Mouse (Mus musculus) layer of hippocampus, postnatal 14 days (tissue): ENCODE results near the gene Gpatch2. TPM values are rescaled to one million over a fixed set of nuclear protein-coding genes. Genes with fewer than 3 reads are reported as not detected.

Experiments used
- DNase-seq, 2 experiments: peaks; one replicate each; pipeline ENCODE4 v3.0.0; 2021 to 2022; ENCODE audit warnings: low spot score in 2 of 2, mixed read lengths in 1 of 2
- total RNA-seq, 2 experiments: library from RNA; stranded (reverse); gene quantifications; 2 replicates each; pipeline ENCODE4 v1.2.3; 2021

Gene Gpatch2
- total RNA-seq, 2 experiments from 2014 or later, result 21.1 to 23.1 TPM

- DNase-seq, result peak; percentile 29 to 48
These were observed 85.3 kb downstream of the Gpatch2 start for GRCm38 (mm10) chr1:187300626-187301025.

- DNase-seq, result no peak
These were observed 87.9 kb downstream of the Gpatch2 start for GRCm38 (mm10) chr1:187303221-187303620.

- DNase-seq, result no peak
These were observed 92.0 kb downstream of the Gpatch2 start for GRCm38 (mm10) chr1:187307335-187307734.

- DNase-seq, result no peak
These were observed 93.2 kb downstream of the Gpatch2 start for GRCm38 (mm10) chr1:187308523-187308922.

GRCm38 (mm10) chr1:187311122-187311521 is 95.8 kb downstream of the Gpatch2 start:
- no peak for DNase-seq

- no peak for DNase-seq
These were observed 98.0 kb downstream of the Gpatch2 start for GRCm38 (mm10) chr1:187313323-187313722.

GRCm38 (mm10) chr1:187313763-187314162 is 98.5 kb downstream of the Gpatch2 start:
- no peak for DNase-seq

- DNase-seq, result no peak
These were observed 99.2 kb downstream of the Gpatch2 start for GRCm38 (mm10) chr1:187314516-187314915.

- no peak for DNase-seq
These were observed 100.5 kb downstream of the Gpatch2 start for GRCm38 (mm10) chr1:187315821-187316220.

GRCm38 (mm10) chr1:187316555-187316954 is 101.2 kb downstream of the Gpatch2 start:
- no peak for DNase-seq

- no peak for DNase-seq
These were observed 106.5 kb downstream of the Gpatch2 start for GRCm38 (mm10) chr1:187321814-187322213.

- no peak for DNase-seq
These were observed 107.3 kb downstream of the Gpatch2 start for GRCm38 (mm10) chr1:187322505-187323208.

GRCm38 (mm10) chr1:187323209-187323589 is 107.9 kb downstream of the Gpatch2 start:
- no peak for DNase-seq

GRCm38 (mm10) chr1:187342551-187342950 is 127.2 kb downstream of the Gpatch2 start:
- DNase-seq, result no peak

GRCm38 (mm10) chr1:187345156-187345555 is 129.8 kb downstream of the Gpatch2 start:
- peak in 1 of 2 experiments; percentile 22 for DNase-seq

GRCm38 (mm10) chr1:187346923-187347322 is 131.6 kb downstream of the Gpatch2 start:
- DNase-seq, result no peak

- DNase-seq, result no peak
These were observed 132.3 kb downstream of the Gpatch2 start for GRCm38 (mm10) chr1:187347606-187348005.

GRCm38 (mm10) chr1:187348053-187348820 is 132.9 kb downstream of the Gpatch2 start:
- DNase-seq, result no peak

GRCm38 (mm10) chr1:187348859-187349258 is 133.6 kb downstream of the Gpatch2 start:
- DNase-seq, result no peak

GRCm38 (mm10) chr1:187356169-187356568 is 140.9 kb downstream of the Gpatch2 start:
- no peak for DNase-seq

- DNase-seq, result no peak
These were observed 141.6 kb downstream of the Gpatch2 start for GRCm38 (mm10) chr1:187356904-187357303.

- no peak for DNase-seq
These were observed 144.9 kb downstream of the Gpatch2 start for GRCm38 (mm10) chr1:187360240-187360639.
